ENCODE assay signal across 10 mouse cellular contexts in the genomic region with DNA sequence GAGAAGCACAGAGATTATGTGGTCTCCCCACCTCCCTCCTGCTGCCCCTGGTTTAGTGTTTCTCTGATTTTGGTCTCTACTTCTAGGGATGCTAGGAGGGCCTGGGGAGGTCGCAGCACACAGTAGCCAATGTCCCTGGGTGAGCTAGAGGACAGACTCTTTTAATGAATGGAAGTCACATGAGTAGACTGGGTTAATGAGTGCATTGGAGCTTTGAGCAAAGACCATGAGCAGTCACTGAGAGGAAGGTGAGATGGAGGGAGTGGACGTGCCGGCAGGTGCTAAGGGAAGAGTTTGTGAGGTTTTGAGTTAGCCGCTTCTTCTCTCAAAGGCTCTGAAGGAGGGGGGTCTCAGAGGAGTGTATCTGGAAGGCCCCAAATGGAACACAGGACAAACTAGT. TPM values are rescaled to one million over a fixed set of nuclear protein-coding genes. Genes with fewer than 3 reads are reported as not detected.
DNase-seq lines count a peak whose midpoint lies in the region; ATAC-seq and TF ChIP-seq lines count a peak whose summit lies in the region.
"Had no signal": no experiment of that assay in that cellular context is flagged by ENCODE, and none has a peak within 500 bp of the region (broad histone marks: within the 10 kb centered on the region; RNA-seq: fewer than 3 reads in every experiment).

No protein-coding gene starts in this region.

- no peaks in the 10 kb centered on the region for H3K9me3 ChIP-seq in kidney, embryonic 16.5 days (ENCODE audit: low read length)
- H3K9me3 ChIP-seq in forebrain, embryonic 15.5 days: no peaks in the 10 kb centered on the region
- H3K9me3 ChIP-seq in limb, embryonic 14.5 days (ENCODE audit: control insufficient read depth, low read length): no peaks in the 10 kb centered on the region
- H3K9me3 ChIP-seq in stomach, embryonic 15.5 days: no peaks in the 10 kb centered on the region

- peaks cover 34% of the 10 kb centered on the region for H3K36me3 ChIP-seq in kidney, embryonic 16.5 days (ENCODE audit: insufficient read depth, low read length)
- H3K36me3 ChIP-seq in forebrain, embryonic 15.5 days: peaks cover 37% of the 10 kb centered on the region
- peaks cover 55% of the 10 kb centered on the region for H3K36me3 ChIP-seq in limb, embryonic 14.5 days (ENCODE audit: control insufficient read depth, insufficient read depth, low read length)
- peaks cover 25% of the 10 kb centered on the region for H3K36me3 ChIP-seq in stomach, embryonic 15.5 days
- H3K36me3 ChIP-seq in thymus, adult 2 months (ENCODE audit: control insufficient read depth, insufficient read depth, low read length): peaks cover 13% of the 10 kb centered on the region

- H3K27me3 ChIP-seq in kidney, embryonic 16.5 days (ENCODE audit: insufficient read depth, low read length): no peaks in the 10 kb centered on the region
- H3K27me3 ChIP-seq in forebrain, embryonic 15.5 days: no peaks in the 10 kb centered on the region
- no peaks in the 10 kb centered on the region for H3K27me3 ChIP-seq in limb, embryonic 14.5 days (ENCODE audit: control insufficient read depth, insufficient read depth, low read length)
- H3K27me3 ChIP-seq in stomach, embryonic 15.5 days (replicated peaks): no peaks in the 10 kb centered on the region
- no peaks in the 10 kb centered on the region for H3K27me3 ChIP-seq in thymus, adult 2 months (ENCODE audit: control insufficient read depth, insufficient read depth, low read length)
- H3K27me3 ChIP-seq: Patski had no signal

- H3K9ac ChIP-seq in kidney, embryonic 16.5 days (replicated peaks; ENCODE audit: low read length): peak overlapping the region; percentile 99
- H3K9ac ChIP-seq in forebrain, embryonic 15.5 days (replicated peaks): peak overlapping the region; percentile 99
- peak overlapping the region; percentile 99; the same call in 1 of the 2 replicates for H3K9ac ChIP-seq in limb, embryonic 14.5 days (ENCODE audit: low read depth, low read length, severe bottlenecking)
- no peak overlapping the region for H3K9ac ChIP-seq in stomach, embryonic 15.5 days

- TF ChIP-seq CTCF in thymus, adult 2 months (IDR thresholded peaks at IDR 0.05; ENCODE audit: borderline replicate concordance, control insufficient read depth, extremely low read depth, insufficient read depth, low read length, poor library complexity): no peak

- H3K4me1 ChIP-seq in kidney, embryonic 16.5 days (ENCODE audit: insufficient read depth, low read length): peaks cover 60% of the 10 kb centered on the region
- peaks cover 67% of the 10 kb centered on the region for H3K4me1 ChIP-seq in forebrain, embryonic 15.5 days
- H3K4me1 ChIP-seq in limb, embryonic 14.5 days (ENCODE audit: control insufficient read depth, insufficient read depth, low read length): peaks cover 42% of the 10 kb centered on the region
- peaks cover 64% of the 10 kb centered on the region for H3K4me1 ChIP-seq in stomach, embryonic 15.5 days
- H3K4me1 ChIP-seq in thymus, adult 2 months (replicated peaks; ENCODE audit: control insufficient read depth, insufficient read depth, low read length): peaks cover 17% of the 10 kb centered on the region

- H3K27ac ChIP-seq in kidney, embryonic 16.5 days (ENCODE audit: low read length): peak overlapping the region; percentile 61; the same call in 1 of the 2 replicates
- H3K27ac ChIP-seq in forebrain, embryonic 15.5 days (replicated peaks): peak overlapping the region; percentile 100
- 0 out of 2 replicates have a peak overlapping the region, but pooled peaks have one; percentile 34 for H3K27ac ChIP-seq in limb, embryonic 14.5 days (replicated peaks; ENCODE audit: low read depth, low read length)
- H3K27ac ChIP-seq in stomach, embryonic 15.5 days: no peak overlapping the region
- no peak overlapping the region for H3K27ac ChIP-seq in thymus, adult 2 months (ENCODE audit: control insufficient read depth, insufficient read depth, low read length)

- H3K4me3 ChIP-seq in kidney, embryonic 16.5 days (ENCODE audit: low read length): peak overlapping the region; percentile 94
- peak overlapping the region; percentile 93 for H3K4me3 ChIP-seq in forebrain, embryonic 15.5 days
- peak overlapping the region; percentile 96 for H3K4me3 ChIP-seq in limb, embryonic 14.5 days (replicated peaks; ENCODE audit: low read length)
- H3K4me3 ChIP-seq in stomach, embryonic 15.5 days (replicated peaks): no peak overlapping the region
- no peak overlapping the region for H3K4me3 ChIP-seq in thymus, adult 2 months (ENCODE audit: control insufficient read depth, insufficient read depth, low read length)

- no peak for DNase-seq in kidney, postnatal 14 days
- no peak for DNase-seq in limb, embryonic 14.5 days (ENCODE audit: low spot score)
- no peak for DNase-seq in right cerebral cortex, adult 2 months (ENCODE audit: low spot score in 2 of 2)
- no peak for DNase-seq in thymus, adult 2 months
- DNase-seq: lung, adult 2 months had no signal

- peak overlapping the region; percentile 83 for H3K4me2 ChIP-seq in kidney, embryonic 16.5 days (replicated peaks; ENCODE audit: low read depth, low read length)
- H3K4me2 ChIP-seq in forebrain, embryonic 15.5 days (replicated peaks): peak overlapping the region; percentile 93
- peak overlapping the region; percentile 62 for H3K4me2 ChIP-seq in limb, embryonic 14.5 days (replicated peaks; ENCODE audit: low read depth, low read length, severe bottlenecking)
- peak overlapping the region; percentile 73 for H3K4me2 ChIP-seq in stomach, embryonic 15.5 days

- WGBS in kidney, embryonic 16.5 days: 33% methylated on average over 4 of the region's 4 CpGs
- 20% methylated on average over 4 of the region's 4 CpGs for WGBS in forebrain, embryonic 15.5 days
- WGBS in limb, embryonic 14.5 days: 39% methylated on average over 4 of the region's 4 CpGs
- WGBS in stomach, embryonic 15.5 days: 53% methylated on average over 4 of the region's 4 CpGs
- 98% methylated on average over 4 of the region's 4 CpGs for WGBS in thymus, adult 2 months

- ATAC-seq in kidney, embryonic 16.5 days (ENCODE audit: low FRiP score, low TSS enrichment): no peak
- ATAC-seq in forebrain, embryonic 15.5 days (replicated peaks): no peak
- no peak for ATAC-seq in limb, embryonic 14.5 days (ENCODE audit: low FRiP score, low read depth)
- no peak for ATAC-seq in stomach, embryonic 15.5 days (ENCODE audit: insufficient read depth, low FRiP score, low read depth)
- ATAC-seq in cerebellum, adult (ENCODE audit: insufficient number of reproducible peaks, low FRiP score, low TSS enrichment): no peak
- ATAC-seq: Patski had no signal

- TF ChIP-seq POLR2A in limb, embryonic 14.5 days (IDR thresholded peaks at IDR 0.05; ENCODE audit: borderline replicate concordance, extremely low read depth, insufficient read depth, insufficient read length): no peak
- TF ChIP-seq POLR2A in thymus, adult 2 months (IDR thresholded peaks at IDR 0.05; ENCODE audit: control insufficient read depth, extremely low read depth, insufficient read depth, low read length, poor library complexity): no peak

RNA-seq across cellular contexts. Expression of a gene that starts 3.3 kb away (rescaled TPM):
- 18.6 and 20.7 TPM in 2 replicates for polyA plus RNA-seq in kidney, embryonic 16.5 days (2015; fragmentation: Nextera tagmentation; extraction: Ambion mirVana)
- 50.6 and 55.6 TPM in 2 replicates for polyA plus RNA-seq in forebrain, embryonic 15.5 days (2015; fragmentation: Nextera tagmentation; extraction: Ambion mirVana)
- polyA plus RNA-seq in limb, embryonic 14.5 days (2012; rRNA removed): 49.3 and 60.8 TPM in 2 replicates
- 26.7 and 33.1 TPM in 2 replicates for polyA plus RNA-seq in limb, embryonic 14.5 days (2014; fragmentation: Nextera tagmentation; extraction: Ambion mirVana)
- 11.9 and 12.1 TPM in 2 replicates for polyA plus RNA-seq in stomach, embryonic 15.5 days (2015; fragmentation: Nextera tagmentation; extraction: Ambion mirVana)
- polyA plus RNA-seq in thymus, adult 2 months (2012; rRNA removed): 22.0 and 24.2 TPM in 2 replicates

RNA-seq across cellular contexts. Expression of a gene that starts 12.6 kb away (rescaled TPM):
- polyA plus RNA-seq in kidney, embryonic 16.5 days (2015; fragmentation: Nextera tagmentation; extraction: Ambion mirVana): 17.3 and 23.9 TPM in 2 replicates
- polyA plus RNA-seq in forebrain, embryonic 15.5 days (2015; fragmentation: Nextera tagmentation; extraction: Ambion mirVana): 0.15 and 0.28 TPM in 2 replicates
- polyA plus RNA-seq in limb, embryonic 14.5 days (2012; rRNA removed): 27.0 and 35.0 TPM in 2 replicates
- polyA plus RNA-seq in limb, embryonic 14.5 days (2014; fragmentation: Nextera tagmentation; extraction: Ambion mirVana): 52.7 and 70.4 TPM in 2 replicates
- 86.9 and 90.6 TPM in 2 replicates for polyA plus RNA-seq in stomach, embryonic 15.5 days (2015; fragmentation: Nextera tagmentation; extraction: Ambion mirVana)
- polyA plus RNA-seq in thymus, adult 2 months (2012; rRNA removed): 6.3 and 9.3 TPM in 2 replicates

RNA-seq across cellular contexts. Expression of a gene that starts 17.3 kb away (rescaled TPM):
- polyA plus RNA-seq in kidney, embryonic 16.5 days (2015; fragmentation: Nextera tagmentation; extraction: Ambion mirVana): 189 and 207 TPM in 2 replicates
- polyA plus RNA-seq in forebrain, embryonic 15.5 days (2015; fragmentation: Nextera tagmentation; extraction: Ambion mirVana): 169 and 187 TPM in 2 replicates
- polyA plus RNA-seq in limb, embryonic 14.5 days (2012; rRNA removed): 92.5 and 117 TPM in 2 replicates
- 100 and 103 TPM in 2 replicates for polyA plus RNA-seq in limb, embryonic 14.5 days (2014; fragmentation: Nextera tagmentation; extraction: Ambion mirVana)
- polyA plus RNA-seq in stomach, embryonic 15.5 days (2015; fragmentation: Nextera tagmentation; extraction: Ambion mirVana): 193 and 198 TPM in 2 replicates
- 128 and 141 TPM in 2 replicates for polyA plus RNA-seq in thymus, adult 2 months (2012; rRNA removed)

RNA-seq across cellular contexts. Expression of a gene that starts 18.0 kb away (rescaled TPM):
- 52.7 and 57.8 TPM in 2 replicates for polyA plus RNA-seq in kidney, embryonic 16.5 days (2015; fragmentation: Nextera tagmentation; extraction: Ambion mirVana)
- 45.8 and 47.6 TPM in 2 replicates for polyA plus RNA-seq in forebrain, embryonic 15.5 days (2015; fragmentation: Nextera tagmentation; extraction: Ambion mirVana)
- 90.4 and 112 TPM in 2 replicates for polyA plus RNA-seq in limb, embryonic 14.5 days (2012; rRNA removed)
- polyA plus RNA-seq in limb, embryonic 14.5 days (2014; fragmentation: Nextera tagmentation; extraction: Ambion mirVana): 52.5 and 57.8 TPM in 2 replicates
- polyA plus RNA-seq in stomach, embryonic 15.5 days (2015; fragmentation: Nextera tagmentation; extraction: Ambion mirVana): 40.2 and 40.9 TPM in 2 replicates
- 80.5 and 82.1 TPM in 2 replicates for polyA plus RNA-seq in thymus, adult 2 months (2012; rRNA removed)

RNA-seq across cellular contexts. Expression of a gene that starts 25.8 kb away (rescaled TPM):
- polyA plus RNA-seq in kidney, embryonic 16.5 days (2015; fragmentation: Nextera tagmentation; extraction: Ambion mirVana): 89.9 and 100 TPM in 2 replicates
- 23.4 and 27.5 TPM in 2 replicates for polyA plus RNA-seq in forebrain, embryonic 15.5 days (2015; fragmentation: Nextera tagmentation; extraction: Ambion mirVana)
- 238 and 364 TPM in 2 replicates for polyA plus RNA-seq in limb, embryonic 14.5 days (2012; rRNA removed)
- 378 and 402 TPM in 2 replicates for polyA plus RNA-seq in limb, embryonic 14.5 days (2014; fragmentation: Nextera tagmentation; extraction: Ambion mirVana)
- 179 and 214 TPM in 2 replicates for polyA plus RNA-seq in stomach, embryonic 15.5 days (2015; fragmentation: Nextera tagmentation; extraction: Ambion mirVana)
- 59.3 and 61.1 TPM in 2 replicates for polyA plus RNA-seq in thymus, adult 2 months (2012; rRNA removed)

Comparison
In these comparisons a context has a peak if more than half of its experiments do, and no peak if none do; other contexts are left out.
1. H3K27ac ChIP-seq: peak in kidney, embryonic 16.5 days (single experiment), forebrain, embryonic 15.5 days (single experiment) and limb, embryonic 14.5 days (single experiment); none in stomach, embryonic 15.5 days (single experiment) and thymus, adult 2 months (single experiment).
2. H3K4me3 ChIP-seq: peak in kidney, embryonic 16.5 days (single experiment), forebrain, embryonic 15.5 days (single experiment) and limb, embryonic 14.5 days (single experiment); none in stomach, embryonic 15.5 days (single experiment) and thymus, adult 2 months (single experiment).
3. Peak in every context shown above with its lines, with median percentiles within 50 percentile points of each other: H3K4me2 ChIP-seq.